Mouse (Mus musculus): ENCODE data around the gene Trim44.

The Trim44 gene

GRCm38 (mm10) chr2:102407363-102408184 lies at the start of gene Trim44:
Gene Trim44 (minus strand): TSS chr2:102407828.
- DNase-seq (ENCODE audit: low spot score in 2 of 2) = no peak

- no peak for DNase-seq (ENCODE audit: low spot score in 2 of 2)
Observed at GRCm38 (mm10) chr2:102455126-102455525, 47.5 kb upstream of the Trim44 start.

- DNase-seq (ENCODE audit: low spot score in 2 of 2) = no peak
Observed at GRCm38 (mm10) chr2:102453447-102453846, 45.8 kb upstream of the Trim44 start.

DNA sequence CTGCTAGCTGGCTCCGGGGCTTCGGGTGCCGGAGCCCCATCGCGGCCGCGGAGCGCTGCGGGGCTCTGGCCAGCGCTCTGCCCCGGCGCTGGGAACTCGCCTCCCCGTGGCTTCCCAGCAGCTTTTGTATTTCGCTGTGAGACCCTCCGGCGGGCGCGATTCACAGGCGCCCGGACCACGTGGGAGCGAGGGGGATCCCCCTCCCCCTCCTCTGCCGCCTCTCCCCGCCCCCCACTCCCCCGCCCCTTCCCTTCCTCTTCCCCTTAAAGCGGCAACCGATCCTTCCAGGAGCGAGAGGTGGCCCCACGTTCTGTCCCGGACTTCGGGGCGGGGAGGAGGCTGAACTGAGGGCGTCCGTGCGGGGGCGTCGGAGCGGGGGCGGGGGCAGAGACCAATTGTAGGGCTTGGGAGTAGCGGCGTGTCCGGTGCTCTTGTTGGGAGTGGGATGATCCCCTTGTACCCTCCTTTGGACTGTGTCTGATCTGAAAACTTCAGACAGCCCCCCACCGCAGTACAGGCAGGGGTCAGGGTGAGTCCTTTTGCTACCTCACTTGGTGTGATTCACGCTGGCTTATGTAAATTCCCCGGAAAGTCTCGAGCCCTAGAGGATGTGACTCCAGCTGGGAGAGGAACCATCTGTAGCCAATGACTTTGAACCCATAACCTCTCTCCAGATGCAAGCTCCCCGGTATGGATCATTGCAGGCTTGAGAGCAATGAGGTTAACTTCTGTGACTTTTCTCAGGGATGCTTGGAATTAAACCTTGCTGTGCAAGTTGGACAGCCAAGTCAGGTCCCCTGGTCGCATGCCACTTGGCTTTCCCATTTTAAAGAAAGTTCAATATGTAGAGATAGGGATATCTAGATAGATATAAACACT lies 44.3 kb upstream of the Trim44 start, which contains the start of gene Fjx1:
Gene Fjx1 (minus strand): TSS at position 829 of the 879 bp plus-strand sequence.
- peak in 1 of 2 experiments; percentile 24 for DNase-seq (ENCODE audit: low spot score in 2 of 2)

GRCm38 (mm10) chr2:102450761-102451670 lies 43.4 kb upstream of the Trim44 start:
- DNase-seq (ENCODE audit: low spot score in 2 of 2) = peak; percentile 15 to 30

DNA sequence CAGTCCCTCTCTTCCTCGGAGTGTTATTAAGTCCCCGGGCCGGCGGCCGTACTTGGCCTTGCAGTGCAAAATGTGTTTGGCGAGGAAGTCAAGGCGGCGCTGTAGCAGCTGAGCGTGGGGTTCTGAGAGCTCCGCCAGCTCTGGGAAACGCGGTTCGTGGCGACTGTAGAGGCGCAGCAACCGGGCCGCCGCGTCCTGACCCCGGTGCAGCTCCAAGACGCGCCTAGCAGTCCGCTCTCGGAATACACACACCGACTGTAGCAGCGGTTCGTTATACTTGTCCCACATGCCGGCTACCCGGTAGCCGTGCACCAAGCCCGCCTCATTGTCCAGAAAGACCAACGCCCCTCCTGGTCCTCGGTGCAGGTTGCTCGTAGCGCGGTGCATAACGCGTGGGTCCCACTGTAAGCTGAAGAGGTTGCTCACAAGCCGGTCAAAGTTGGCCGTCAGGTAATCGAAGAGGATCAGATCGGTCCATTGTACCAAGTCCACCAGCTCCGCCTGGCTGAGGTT lies 42.7 kb upstream of the Trim44 start:
- DNase-seq (ENCODE audit: low spot score in 2 of 2) = peak; percentile 11 to 35

- DNase-seq (ENCODE audit: low spot score in 2 of 2) = peak in 1 of 2 experiments; percentile 13
Observed at GRCm38 (mm10) chr2:102449630-102450247, 42.1 kb upstream of the Trim44 start.

GRCm38 (mm10) chr2:102449056-102449455 lies 41.4 kb upstream of the Trim44 start:
- DNase-seq (ENCODE audit: low spot score in 2 of 2) = no peak

DNA sequence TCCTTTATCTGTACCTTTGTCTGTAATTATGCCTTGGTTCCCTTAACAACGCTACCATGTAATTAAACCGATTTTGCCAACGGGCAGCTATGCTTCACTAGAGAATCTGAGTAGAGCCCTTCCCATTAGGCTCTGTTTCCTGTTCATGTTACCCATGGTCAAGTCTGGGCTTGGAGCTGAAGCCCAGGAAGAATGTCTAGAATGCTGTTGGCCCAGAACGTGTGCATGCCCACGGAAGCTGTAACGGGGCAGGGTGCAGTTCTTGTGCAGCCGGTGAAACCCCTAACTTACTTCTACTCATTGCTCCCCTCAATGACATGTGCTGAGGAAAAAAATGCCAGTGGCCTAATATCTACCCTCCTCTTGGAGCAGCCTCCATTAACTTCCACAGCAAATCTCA lies 40.2 kb upstream of the Trim44 start:
- no peak for DNase-seq (ENCODE audit: low spot score in 2 of 2)

GRCm38 (mm10) chr2:102446851-102447250 lies 39.2 kb upstream of the Trim44 start:
- no peak for DNase-seq (ENCODE audit: low spot score in 2 of 2)

DNA sequence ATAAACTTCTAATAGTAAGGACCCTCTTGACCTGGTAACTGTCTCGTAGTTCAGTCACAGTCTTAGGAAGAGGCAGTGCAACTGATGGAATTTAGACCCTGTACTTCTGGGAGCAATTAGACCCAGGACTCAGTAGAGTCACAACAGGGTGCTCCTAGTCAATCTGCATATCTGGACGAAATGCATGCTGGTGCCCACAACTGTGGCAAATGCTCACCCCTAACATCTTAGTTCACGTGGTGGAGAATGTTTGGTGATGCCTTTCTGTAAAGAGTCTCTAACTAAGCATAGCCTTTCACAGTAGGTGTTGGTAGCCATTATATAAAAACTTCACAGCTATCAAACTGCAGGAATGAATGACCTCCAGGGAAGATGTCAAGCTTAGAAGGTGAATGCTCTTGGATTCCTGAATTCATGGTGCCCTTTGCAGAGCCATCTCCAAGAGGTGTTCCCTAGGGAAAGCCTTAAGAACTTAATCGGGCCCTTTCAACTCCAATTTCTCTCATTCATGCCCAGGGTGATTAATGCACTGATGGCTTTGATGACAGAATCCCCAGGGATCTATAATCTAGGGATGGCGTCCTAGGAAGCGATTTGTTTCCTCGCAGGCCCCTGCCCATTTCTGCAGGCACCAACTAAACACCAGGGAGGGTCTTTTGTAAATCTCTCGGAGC lies 29.9 kb upstream of the Trim44 start:
- no peak for DNase-seq (ENCODE audit: low spot score in 2 of 2)

- no peak for DNase-seq (ENCODE audit: low spot score in 2 of 2)
Observed at GRCm38 (mm10) chr2:102433879-102434278, 26.3 kb upstream of the Trim44 start.

GRCm38 (mm10) chr2:102431084-102431483 lies 23.5 kb upstream of the Trim44 start:
- no peak for DNase-seq (ENCODE audit: low spot score in 2 of 2)

DNA sequence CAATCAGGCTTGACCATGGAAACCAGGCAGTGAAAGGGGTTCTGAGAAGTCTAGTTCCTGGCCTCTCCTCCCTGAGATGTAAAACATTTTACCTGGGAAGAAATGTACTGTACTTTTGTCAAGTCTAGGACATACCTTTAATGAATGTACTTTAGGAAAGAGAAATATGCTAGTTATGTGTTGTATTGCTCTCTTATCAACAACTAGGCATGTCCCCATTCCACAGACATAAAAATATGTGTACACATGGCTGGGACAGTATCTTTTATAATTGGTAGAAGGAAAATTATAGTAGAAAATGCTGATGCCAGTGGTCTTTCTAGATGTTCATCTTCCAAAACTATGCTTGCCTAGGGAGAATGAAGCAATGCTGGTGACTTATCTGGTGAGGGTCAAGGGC lies 20.3 kb upstream of the Trim44 start:
- no peak for DNase-seq (ENCODE audit: low spot score in 2 of 2)

GRCm38 (mm10) chr2:102426434-102426833 lies 18.8 kb upstream of the Trim44 start:
- no peak for DNase-seq (ENCODE audit: low spot score in 2 of 2)

GRCm38 (mm10) chr2:102416149-102416743 lies 8.6 kb upstream of the Trim44 start:
- no peak for DNase-seq (ENCODE audit: low spot score in 2 of 2)

GRCm38 (mm10) chr2:102412738-102413137 lies 5.1 kb upstream of the Trim44 start:
- no peak for DNase-seq (ENCODE audit: low spot score in 2 of 2)

DNA sequence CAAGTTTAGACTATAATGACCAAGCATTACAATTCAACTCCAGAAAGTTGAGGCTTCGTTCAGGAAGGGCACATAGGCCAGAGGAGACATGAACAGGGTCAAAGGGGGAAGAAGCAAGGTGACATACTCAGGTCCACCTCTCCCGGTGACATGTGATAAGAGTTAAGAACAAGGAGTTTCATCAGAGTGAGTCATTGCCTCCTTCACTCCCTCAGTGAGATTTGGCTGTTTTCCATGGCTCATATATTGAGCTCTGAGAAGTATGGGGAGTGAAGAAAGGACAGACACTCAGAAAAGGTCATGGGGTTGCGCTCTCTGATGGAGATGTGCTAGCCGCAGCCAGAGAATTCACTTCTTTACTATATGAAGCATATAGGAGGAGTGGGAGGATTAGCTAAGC lies 3.0 kb upstream of the Trim44 start:
- no peak for DNase-seq (ENCODE audit: low spot score in 2 of 2)

DNA sequence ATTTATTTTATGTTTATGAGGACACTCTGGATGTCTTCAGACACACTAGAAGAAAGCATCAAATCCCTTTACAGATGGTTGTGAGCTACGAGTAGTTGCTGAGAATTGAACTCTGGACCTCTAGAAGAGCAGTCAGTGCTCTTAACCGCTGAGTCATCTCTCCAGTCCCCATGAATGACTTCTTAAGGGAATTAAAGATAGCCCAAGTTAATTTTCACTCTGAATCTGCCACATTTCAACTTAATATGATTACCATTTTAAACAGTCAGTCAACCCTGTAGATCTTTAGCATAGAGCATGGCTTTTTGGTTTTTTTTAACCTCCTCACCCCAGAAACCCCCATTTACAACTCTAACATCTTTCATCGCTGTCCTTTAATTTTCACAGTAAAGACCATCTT lies 2.1 kb upstream of the Trim44 start:
- no peak for DNase-seq (ENCODE audit: low spot score in 2 of 2)
